In genomic region chr2:22807312-22807711, GRCm38 (mm10) we compare ENCODE assay signal across 12 mouse cellular contexts. TPM values are rescaled to one million over a fixed set of nuclear protein-coding genes. Genes with fewer than 3 reads are reported as not detected.
DNase-seq lines count a peak whose midpoint lies in the region; ATAC-seq and TF ChIP-seq lines count a peak whose summit lies in the region.
"Had no signal": no experiment of that assay in that cellular context is flagged by ENCODE, and none has a peak within 500 bp of the region (broad histone marks: within the 10 kb centered on the region; RNA-seq: fewer than 3 reads in every experiment).

No protein-coding gene starts in this region.

- DNase-seq in spleen, adult 2 months (ENCODE audit: low read depth in 1 of 2, low spot score in 2 of 2), result peak; percentile 56 to 72
- no peak for DNase-seq in spleen, adult 12 weeks (ENCODE audit: low spot score)
- DNase-seq in cerebellum, postnatal 25 days, result no peak
- no peak for DNase-seq in cerebellum, postnatal 14 days
- DNase-seq in testis, postnatal 10 days (ENCODE audit: low spot score), result no peak
- DNase-seq: adrenal gland, postnatal 10 days; cerebellum, adult 2 months; kidney, adult 9 months; lung, embryonic 14.5 days had no signal

- no peak for TF ChIP-seq CTCF in spleen, adult 2 months (IDR thresholded peaks at IDR 0.05; ENCODE audit: extremely low read depth, insufficient read depth, insufficient read length, insufficient replicate concordance)

- TF ChIP-seq POLR2A in spleen, adult 2 months (IDR thresholded peaks at IDR 0.05; ENCODE audit: low read depth, low read length), result no peak

- WGBS in spleen, adult 2 months, result 5% methylated on average over 1 of the region's 1 CpGs

- peak; percentile 75 for ATAC-seq in inflammation-experienced regulatory T-cells, adult 6 months
- ATAC-seq in neutrophil, adult 5-6 weeks (ENCODE audit: extremely low read depth, insufficient number of reproducible peaks, low FRiP score, poor library complexity, severe bottlenecking), result peak; percentile 71
- no peak for ATAC-seq in erythroblast, adult 5-6 weeks (replicated peaks; ENCODE audit: low FRiP score, poor library complexity, severe bottlenecking)

- H3K36me3 ChIP-seq in spleen, adult 2 months (ENCODE audit: control insufficient read depth, insufficient read depth, low read length), result no peaks in the 10 kb centered on the region

- H3K4me1 ChIP-seq in spleen, adult 2 months (ENCODE audit: control insufficient read depth, insufficient read depth, insufficient read length), result peaks cover 36% of the 10 kb centered on the region; the same call in 1 of the 2 replicates

- H3K4me3 ChIP-seq in spleen, adult 2 months (ENCODE audit: extremely low read depth, insufficient read depth, insufficient read length), result no peak overlapping the region

- peak overlapping the region; percentile 94 for H3K27ac ChIP-seq in spleen, adult 2 months (ENCODE audit: insufficient read depth, low read length)

- no peaks in the 10 kb centered on the region for H3K27me3 ChIP-seq in spleen, adult 2 months (ENCODE audit: control insufficient read depth, insufficient read depth, low read length)

RNA-seq across cellular contexts. Expression of gene Apbb1ip, which starts 33.4 kb away (rescaled TPM):
- 24.8 and 28.0 TPM in 2 replicates for polyA plus RNA-seq in spleen, adult 2 months (2012; rRNA removed)
- 100 to 1,000 TPM in 1 of 3 experiments, 10 to 100 TPM in 2; 72.1 to 121 (median 83.8) TPM for polyA plus RNA-seq in inflammation-experienced regulatory T-cells, adult 6 months (2017; shearing (Covaris generic))
- total RNA-seq in neutrophil, adult 5-6 weeks (2017), result 120 and 123 TPM in 2 replicates
- 58.1 and 64.6 TPM in 2 replicates for total RNA-seq in erythroblast, adult 5-6 weeks (2015; ENCODE audit: low replicate concordance)
- 6.7 and 7.9 TPM in 2 replicates for total RNA-seq in erythroblast, adult 5-6 weeks (2017; ENCODE audit: low replicate concordance)

Comparison
In these comparisons a context has a peak if more than half of its experiments do, and no peak if none do; other contexts are left out.
1. DNase-seq: peak in spleen, adult 2 months (2 of 2); none in spleen, adult 12 weeks (single experiment), cerebellum, postnatal 25 days (0 of 2), cerebellum, postnatal 14 days (0 of 2) and testis, postnatal 10 days (single experiment).